Mouse (Mus musculus) monocyte, adult 2 months (primary cell): ENCODE results near the gene Atp8a2.
"Not testable (repeated sequence)": the region's sequence is repeated elsewhere in the genome, so short reads cannot be mapped to it uniquely, and the experiment has no call there.

ENCODE experiments used
- DNase-seq, 2 experiments: peaks; one replicate each; pipeline ENCODE4 v3.0.0; 2022; ENCODE audit warnings: low spot score in 2 of 2, low read depth in 1 of 2

The Atp8a2 gene

GRCm38 (mm10) chr14:59614149-59614548 is 582.8 kb downstream of the Atp8a2 start:
- not testable (repeated sequence) for DNase-seq

GRCm38 (mm10) chr14:59612920-59613625 is 583.9 kb downstream of the Atp8a2 start:
- DNase-seq: no peak

- DNase-seq: no peak
These were observed 590.0 kb downstream of the Atp8a2 start for GRCm38 (mm10) chr14:59607021-59607420.

- DNase-seq: peak in 1 of 2 experiments; percentile 36
These were observed 591.2 kb downstream of the Atp8a2 start for GRCm38 (mm10) chr14:59605671-59606353.

- no peak for DNase-seq
These were observed 592.9 kb downstream of the Atp8a2 start for GRCm38 (mm10) chr14:59604002-59604645.

- DNase-seq: no peak
These were observed 598.7 kb downstream of the Atp8a2 start for GRCm38 (mm10) chr14:59598260-59598627.

- DNase-seq: peak; percentile 86 to 98
These were observed 599.4 kb downstream of the Atp8a2 start, which contains the start of gene Cdadc1 for GRCm38 (mm10) chr14:59597398-59598259. Cdadc1 (minus strand) TSS chr14:59597959.

- no peak for DNase-seq
These were observed 602.0 kb downstream of the Atp8a2 start for GRCm38 (mm10) chr14:59594988-59595387.

- no peak for DNase-seq
These were observed 604.4 kb downstream of the Atp8a2 start for GRCm38 (mm10) chr14:59592593-59592992.

- no peak for DNase-seq
These were observed 605.1 kb downstream of the Atp8a2 start for GRCm38 (mm10) chr14:59591901-59592300.

GRCm38 (mm10) chr14:59590614-59591013 is 606.4 kb downstream of the Atp8a2 start:
- no peak for DNase-seq
